Mouse (Mus musculus): ENCODE measurements around the gene Ptp4a2.
"Not testable (repeated sequence)": the region's sequence is repeated elsewhere in the genome, so short reads cannot be mapped to it uniquely, and the experiment has no call there.

Gene Ptp4a2

DNA sequence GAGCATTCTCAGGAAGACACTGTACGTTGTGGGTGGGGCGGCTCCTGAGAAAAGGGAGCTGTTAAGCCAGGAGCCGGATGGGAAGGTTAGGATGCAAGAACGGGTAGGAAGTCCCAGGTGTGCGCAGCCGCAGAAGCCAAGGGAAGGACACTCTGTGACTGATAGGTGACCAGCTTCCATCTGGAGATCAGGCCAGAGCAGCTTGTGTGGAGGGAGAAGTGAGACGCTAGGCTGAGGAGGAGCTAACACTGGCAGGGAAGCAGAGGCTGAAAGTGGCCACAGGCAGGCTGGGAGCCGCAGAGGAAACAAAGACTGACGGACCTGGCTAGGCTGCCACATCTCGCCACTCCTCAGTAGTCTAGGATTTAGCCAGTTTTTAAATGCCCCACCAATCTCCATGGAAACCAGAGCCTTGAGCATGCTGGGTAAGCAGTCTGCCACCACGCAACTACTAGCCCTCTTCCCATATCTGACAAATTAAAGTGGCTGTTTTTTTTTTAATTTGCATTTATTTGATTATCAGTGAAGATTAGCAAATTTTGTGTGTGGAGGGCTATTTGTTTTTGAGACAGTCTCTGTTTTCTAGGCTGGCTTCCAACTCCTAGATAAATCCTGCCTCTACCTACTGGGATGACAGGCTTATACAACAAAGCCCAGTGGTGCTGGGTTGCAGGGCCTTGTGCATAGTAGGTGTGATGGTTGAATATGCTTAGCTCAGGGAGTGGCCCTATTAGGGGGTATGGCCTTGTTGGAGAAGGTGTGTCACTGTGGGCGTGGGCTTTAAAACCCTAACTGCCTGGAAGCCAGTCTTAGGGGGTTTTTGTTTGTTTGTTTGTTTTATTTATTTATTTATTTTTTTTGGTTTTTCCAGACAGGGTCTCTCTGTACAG is 73.3 kb downstream of the Ptp4a2 start:
- peak; percentile 25 to 36 for DNase-seq (ENCODE audit: low spot score in 2 of 2)

DNA sequence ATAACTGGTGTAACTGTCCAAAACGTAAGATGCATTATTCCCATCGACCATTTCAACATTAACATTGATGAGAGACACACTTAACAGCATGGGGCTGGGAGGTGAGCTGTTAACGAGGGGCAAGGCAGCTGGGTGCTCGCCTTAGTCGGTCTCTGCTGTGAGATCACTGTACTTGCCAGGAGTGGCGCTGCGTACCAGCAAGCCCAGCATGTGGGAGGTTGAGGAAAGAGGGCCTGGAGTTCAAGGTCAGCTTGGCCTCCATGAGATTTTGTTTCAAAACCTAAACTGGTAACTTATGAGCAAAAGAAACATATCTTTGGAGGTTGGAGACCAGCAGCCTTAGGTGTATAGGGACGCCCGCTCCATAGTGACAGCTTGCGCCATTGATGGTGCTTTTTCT is 78.6 kb downstream of the Ptp4a2 start:
- no peak for DNase-seq (ENCODE audit: low spot score in 2 of 2)

DNA sequence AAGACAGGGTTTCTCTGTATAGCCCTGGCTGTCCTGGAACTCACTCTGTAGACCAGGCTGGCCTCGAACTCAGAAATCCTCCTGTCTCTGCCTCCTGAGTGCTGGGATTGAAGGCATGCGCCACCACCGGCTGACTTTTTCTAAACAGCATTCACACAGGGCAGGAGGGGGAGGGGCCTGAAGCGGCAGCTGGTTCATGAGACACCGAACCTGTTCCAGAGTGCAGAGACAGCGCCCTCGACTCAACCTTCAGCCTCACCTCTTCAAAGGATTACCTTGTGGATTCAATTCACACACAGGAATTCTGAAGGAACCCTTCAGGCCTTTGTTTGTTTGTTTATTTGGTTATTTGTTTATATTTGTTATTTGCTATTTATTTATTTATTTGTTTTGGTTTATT is 79.1 kb downstream of the Ptp4a2 start:
- no peak for DNase-seq (ENCODE audit: low spot score in 2 of 2)

DNA sequence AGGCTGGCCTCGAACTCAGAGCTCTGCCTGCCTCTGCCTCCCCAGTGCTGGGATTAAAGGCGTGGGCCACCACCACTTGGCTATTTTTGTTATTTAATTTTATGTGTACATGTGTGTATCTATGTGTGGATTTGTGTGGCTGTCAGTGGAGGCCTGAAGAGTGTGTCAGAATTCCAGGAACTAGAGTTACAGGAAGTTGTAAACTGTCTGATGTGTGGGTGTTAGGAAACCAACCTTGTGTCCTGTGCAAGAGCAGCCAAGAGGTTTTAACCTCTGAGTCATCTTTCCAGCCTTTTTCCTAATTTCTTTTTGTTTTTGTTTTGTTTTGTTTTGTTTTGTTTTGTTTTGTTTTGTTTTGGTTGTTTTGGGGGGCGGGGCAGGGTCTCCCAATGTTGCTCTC is 83.8 kb downstream of the Ptp4a2 start:
- no peak for DNase-seq (ENCODE audit: low spot score in 2 of 2)

DNA sequence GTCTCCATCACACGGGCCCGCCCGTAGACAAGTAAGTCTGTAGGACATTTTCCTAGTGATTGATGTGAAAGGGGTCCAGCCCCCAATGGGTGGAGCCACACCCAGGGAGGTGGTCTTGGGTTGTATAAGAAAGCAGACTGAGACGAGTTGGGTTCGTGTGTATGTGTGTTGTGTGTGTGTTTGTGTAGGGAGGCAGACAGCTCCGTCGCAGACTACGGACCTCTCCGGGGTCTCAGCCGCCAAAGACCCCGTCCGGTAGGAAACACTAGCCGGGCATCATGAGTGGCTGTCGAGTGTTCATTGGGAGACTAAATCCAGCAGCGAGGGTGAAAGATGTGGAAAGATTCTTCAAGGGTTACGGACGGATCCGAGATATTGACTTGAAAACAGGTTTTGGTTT is 87.8 kb downstream of the Ptp4a2 start:
- DNase-seq (ENCODE audit: low spot score in 2 of 2) = not testable (repeated sequence)

Data from right cerebral cortex, postnatal 36 days (tissue).